Mouse (Mus musculus): Measurements from ENCODE around the gene Bdh2. TPM values are rescaled to one million over a fixed set of nuclear protein-coding genes. Genes with fewer than 3 reads are reported as not detected.

Bdh2 gene
- total RNA-seq, 2 experiments from 2014 or later, result 3.1 to 4.0 TPM

GRCm38 (mm10) chr3:135290249-135290894, 9.4 kb downstream of the Bdh2 start:
- intact Hi-C loops (cut with DNase I), result loop anchor here (2.0 to 5.0 kb wide), 3 partner anchors 112 to 440 kb away; no protein-coding TSS in a partner anchor
- DNase-seq (ENCODE audit: low spot score in 2 of 2), result peak; percentile 52 to 70

- intact Hi-C loops (cut with DNase I), result loop anchor here (5.0 kb wide), 2 partner anchors 109 to 419 kb away; no protein-coding TSS in a partner anchor
- DNase-seq (ENCODE audit: low spot score in 2 of 2), result peak; percentile 6 to 14
Observed at GRCm38 (mm10) chr3:135293703-135294102, 12.7 kb downstream of the Bdh2 start.

- intact Hi-C loops (cut with DNase I), result no loop called here
- no peak for DNase-seq (ENCODE audit: low spot score in 2 of 2)
Observed at GRCm38 (mm10) chr3:135295559-135295958, 14.5 kb downstream of the Bdh2 start.

GRCm38 (mm10) chr3:135298560-135298959, 17.5 kb downstream of the Bdh2 start:
- peak; percentile 10 to 81 for DNase-seq (ENCODE audit: low spot score in 2 of 2)
- intact Hi-C loops (cut with DNase I), result no loop called here

- no peak for DNase-seq (ENCODE audit: low spot score in 2 of 2)
- intact Hi-C loops (cut with DNase I), result no loop called here
Observed at GRCm38 (mm10) chr3:135300081-135300480, 19.1 kb downstream of the Bdh2 start.

- DNase-seq (ENCODE audit: low spot score in 2 of 2), result no peak
- intact Hi-C loops (cut with DNase I), result no loop called here
Observed at GRCm38 (mm10) chr3:135304060-135304459, 23.0 kb downstream of the Bdh2 start.

- intact Hi-C loops (cut with DNase I), result no loop called here
- DNase-seq (ENCODE audit: low spot score in 2 of 2), result no peak
Observed at GRCm38 (mm10) chr3:135304566-135304965, 23.5 kb downstream of the Bdh2 start.

- intact Hi-C loops (cut with DNase I), result no loop called here
- peak; percentile 17 to 44 for DNase-seq (ENCODE audit: low spot score in 2 of 2)
Observed at GRCm38 (mm10) chr3:135307411-135308259, 26.6 kb downstream of the Bdh2 start, which contains the start of gene Slc9b2. Gene Slc9b2 (plus strand): TSS chr3:135307700.

- no peak for DNase-seq (ENCODE audit: low spot score in 2 of 2)
Observed at GRCm38 (mm10) chr3:135312916-135313491, 32.0 kb downstream of the Bdh2 start.

GRCm38 (mm10) chr3:135313727-135314126, 32.7 kb downstream of the Bdh2 start:
- DNase-seq (ENCODE audit: low spot score in 2 of 2), result no peak
- intact Hi-C loops (cut with DNase I), result no loop called here

More at GRCm38 (mm10) chr3:135312916-135313491, 32.0 kb downstream of the Bdh2 start:
- intact Hi-C loops (cut with DNase I), result no loop called here

GRCm38 (mm10) chr3:135314811-135315210, 33.8 kb downstream of the Bdh2 start:
- intact Hi-C loops (cut with DNase I), result no loop called here
- DNase-seq (ENCODE audit: low spot score in 2 of 2), result no peak

- intact Hi-C loops (cut with DNase I), result no loop called here
- DNase-seq (ENCODE audit: low spot score in 2 of 2), result no peak
Observed at GRCm38 (mm10) chr3:135315720-135316425, 34.9 kb downstream of the Bdh2 start.

GRCm38 (mm10) chr3:135318331-135318730, 37.3 kb downstream of the Bdh2 start:
- no peak for DNase-seq (ENCODE audit: low spot score in 2 of 2)
- intact Hi-C loops (cut with DNase I), result no loop called here

GRCm38 (mm10) chr3:135324354-135324753, 43.3 kb downstream of the Bdh2 start:
- intact Hi-C loops (cut with DNase I), result no loop called here
- DNase-seq (ENCODE audit: low spot score in 2 of 2), result peak; percentile 3 to 7

- DNase-seq (ENCODE audit: low spot score in 2 of 2), result no peak
- intact Hi-C loops (cut with DNase I), result no loop called here
Observed at GRCm38 (mm10) chr3:135327176-135327575, 46.2 kb downstream of the Bdh2 start.

- intact Hi-C loops (cut with DNase I), result no loop called here
- DNase-seq (ENCODE audit: low spot score in 2 of 2), result no peak
Observed at GRCm38 (mm10) chr3:135327601-135328000, 46.6 kb downstream of the Bdh2 start.

- intact Hi-C loops (cut with DNase I), result no loop called here
- DNase-seq (ENCODE audit: low spot score in 2 of 2), result peak; percentile 11 to 12
Observed at GRCm38 (mm10) chr3:135328560-135328959, 47.5 kb downstream of the Bdh2 start.

GRCm38 (mm10) chr3:135332691-135333090, 51.7 kb downstream of the Bdh2 start:
- DNase-seq (ENCODE audit: low spot score in 2 of 2), result no peak
- intact Hi-C loops (cut with DNase I), result no loop called here

- no peak for DNase-seq (ENCODE audit: low spot score in 2 of 2)
- intact Hi-C loops (cut with DNase I), result no loop called here
Observed at GRCm38 (mm10) chr3:135333763-135334162, 52.7 kb downstream of the Bdh2 start.
